Mouse (Mus musculus): ENCODE measurements around the gene Gm12887.

Gm12887 gene

DNA sequence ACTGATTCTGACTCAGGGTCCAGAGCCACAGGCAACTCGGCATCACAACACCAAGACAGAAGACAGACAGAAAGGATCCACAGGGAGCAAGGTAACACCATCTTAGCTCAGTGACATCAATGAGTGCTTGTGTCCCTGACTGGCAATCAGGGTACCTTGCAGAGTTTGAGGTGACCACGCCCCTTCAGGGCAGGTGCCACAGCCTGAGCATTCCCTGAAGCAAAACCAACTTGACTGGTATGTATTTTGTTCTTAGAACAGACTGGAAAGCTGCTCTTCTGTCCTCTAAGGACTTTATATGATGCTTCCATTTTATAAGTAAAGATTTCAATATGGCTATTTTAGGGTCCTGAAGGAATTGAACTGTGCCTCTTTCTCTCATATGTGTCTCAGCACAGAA is at the start of gene Gm12887:
Gene Gm12887 (minus strand): TSS at position 101 of the 400 bp plus-strand sequence.
- no peak for DNase-seq (ENCODE audit: low spot score in 2 of 2)

DNA sequence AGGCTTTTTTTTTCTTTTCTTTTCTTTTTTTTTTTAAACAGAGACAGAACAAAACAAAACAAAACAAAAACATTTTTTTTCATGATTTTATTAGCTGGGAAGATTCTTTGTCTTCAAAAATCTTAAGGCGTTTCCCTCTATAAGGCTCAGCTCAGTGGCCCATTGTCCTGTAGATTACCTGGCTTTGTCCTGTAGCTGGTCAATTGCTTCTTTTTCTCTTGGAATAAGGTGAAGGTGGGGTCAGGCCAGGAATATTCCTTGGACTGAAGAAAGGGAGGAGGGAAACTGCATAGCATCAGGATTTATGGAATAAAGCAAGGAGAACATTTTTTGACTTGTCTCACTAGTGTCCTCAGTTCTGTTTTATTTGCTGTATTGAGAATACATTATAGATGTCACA is 35.1 kb upstream of the Gm12887 start:
- no peak for DNase-seq (ENCODE audit: low spot score in 2 of 2)
